Mouse (Mus musculus): ENCODE results near the gene Acbd6. TPM values are rescaled to one million over a fixed set of nuclear protein-coding genes. Genes with fewer than 3 reads are reported as not detected.
A peak's percentile ranks its signal among the peaks of the same experiment; 100 is the strongest.

Gene Acbd6
- total RNA-seq, 1 experiment = 49.8 TPM

DNA sequence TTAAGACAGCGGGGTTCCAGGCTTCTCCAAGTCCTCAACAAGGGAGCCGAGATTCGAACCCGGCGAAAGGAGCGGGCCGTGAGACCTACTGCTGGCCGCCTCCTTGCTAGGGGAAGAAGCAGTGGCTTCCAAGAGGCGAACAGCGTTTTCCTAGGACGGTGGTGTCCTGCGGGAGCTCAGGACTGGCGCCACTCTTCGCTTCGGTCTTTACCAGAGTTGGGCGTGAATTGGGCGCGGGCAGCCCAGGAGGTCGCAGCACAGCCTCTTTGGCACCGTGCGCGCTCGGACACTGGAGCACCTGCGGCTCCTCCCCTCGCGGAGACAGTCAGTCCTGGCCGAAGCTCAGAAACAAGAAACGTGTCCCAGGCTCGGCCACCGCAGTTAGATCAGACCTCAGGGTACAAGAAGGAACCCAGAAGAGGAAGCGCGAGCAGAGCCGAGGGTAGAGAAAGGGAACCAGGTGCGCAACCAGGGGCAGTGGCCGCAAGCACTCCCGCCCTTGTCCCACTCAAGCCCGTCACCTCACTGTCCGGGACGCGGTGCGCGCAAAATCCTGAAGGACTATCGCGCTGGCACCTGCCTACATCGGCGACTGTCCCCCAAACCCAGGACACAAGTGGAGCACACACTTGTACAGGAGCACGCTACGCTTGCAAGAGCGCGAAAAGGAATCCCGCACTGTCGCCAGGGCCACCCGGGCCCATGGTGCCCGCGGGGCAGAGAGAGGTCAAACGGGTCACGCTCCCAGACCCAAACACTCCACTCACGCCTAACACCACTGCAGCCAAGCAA is 179.3 kb downstream of the Acbd6 start:
- Histone ChIP-seq H3K4me1 (ENCODE audit: control insufficient read depth in 2 of 2, insufficient read depth in 2 of 2, low read length in 2 of 2, poor library complexity in 1 of 2) (peaks cover 0 to 4% of the 10 kb centered on the region in 2 experiments; a peak in 1 of 4 replicates), H3K27ac (ENCODE audit: insufficient read depth, low read depth, low read length, poor library complexity, severe bottlenecking) (no peak overlapping the region), H3K36me3 (ENCODE audit: control insufficient read depth, insufficient read depth, low read length, poor library complexity, severe bottlenecking) (no peaks in the 10 kb centered on the region), H3K9ac (ENCODE audit: insufficient read depth, low read depth, low read length, poor library complexity, severe bottlenecking) (no peak overlapping the region), H3K9me3 (ENCODE audit: control insufficient read depth, insufficient read depth, low read depth, low read length) (no peaks in the 10 kb centered on the region), H3K4me3 (ENCODE audit: insufficient read depth in 1 of 2, low read depth in 1 of 2, low read length in 2 of 2, poor library complexity in 1 of 2, severe bottlenecking in 1 of 2) (peak overlapping the region; percentile 5 to 20; a peak in 2 of 4 replicates)
- no peak for DNase-seq (ENCODE audit: low read depth, low spot score)
- TF ChIP-seq ZC3H11A (IDR thresholded peaks at IDR 0.05; ENCODE audit: borderline replicate concordance, low read depth, low read length) = no peak
- TF ChIP-seq HCFC1 (IDR thresholded peaks at IDR 0.05; ENCODE audit: borderline replicate concordance, insufficient read depth, low read length) = no peak
- TF ChIP-seq ZNF384 (IDR thresholded peaks at IDR 0.05; ENCODE audit: low read depth, low read length) = no peak
- no peak for TF ChIP-seq CHD2 (IDR thresholded peaks at IDR 0.05; ENCODE audit: low read depth, low read length)
- no peak for TF ChIP-seq MAFK (IDR thresholded peaks at IDR 0.05; ENCODE audit: insufficient read depth, low read depth, low read length)
- in situ Hi-C loops (cut with MboI; ENCODE audit: low sequenced_read_pairs in 2 of 2, unreplicated experiment in 2 of 2) = loop anchor here (25.0 kb wide), 2 partner anchors 500 to 650 kb away; partner anchors contain the start of genes Ier5 (in 2 of the 2) and BC034090 (in 1 of the 2)

DNA sequence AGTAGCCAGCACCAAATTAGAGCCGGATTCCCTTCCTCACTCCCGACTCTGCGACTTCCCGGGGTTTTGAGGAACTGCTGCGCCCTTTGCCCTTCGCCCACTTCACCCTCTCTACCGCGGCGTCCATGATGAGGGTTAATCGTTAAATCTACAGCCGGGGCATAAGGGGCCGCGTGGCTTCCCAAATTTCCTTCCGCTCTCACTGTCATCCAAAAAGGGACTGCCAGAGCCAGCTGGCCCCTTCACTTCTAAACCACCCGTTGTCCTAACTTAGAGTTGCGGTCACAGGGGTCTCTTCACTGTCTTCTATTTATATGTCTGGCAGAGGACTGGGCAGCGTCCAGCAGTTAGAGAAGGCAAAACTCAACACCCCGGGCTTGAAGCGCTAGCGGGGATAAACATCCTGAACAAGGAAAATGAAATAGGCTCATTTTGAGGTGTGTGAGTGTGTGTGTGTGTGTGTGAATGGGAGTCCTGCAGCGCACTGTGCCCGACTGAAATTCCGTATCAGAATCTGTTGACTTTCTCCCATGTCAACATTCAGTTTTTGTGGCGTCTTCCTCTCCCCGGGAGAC is 180.0 kb downstream of the Acbd6 start:
- peak overlapping the region in 1 of 2 experiments; percentile 5; a peak in 1 of 4 replicates for H3K4me3 ChIP-seq (ENCODE audit: insufficient read depth in 1 of 2, low read depth in 1 of 2, low read length in 2 of 2, poor library complexity in 1 of 2, severe bottlenecking in 1 of 2)
- peaks cover 0 to 4% of the 10 kb centered on the region in 2 experiments; a peak in 1 of 4 replicates for H3K4me1 ChIP-seq (ENCODE audit: control insufficient read depth in 2 of 2, insufficient read depth in 2 of 2, low read length in 2 of 2, poor library complexity in 1 of 2)
- TF ChIP-seq ZC3H11A (IDR thresholded peaks at IDR 0.05; ENCODE audit: borderline replicate concordance, low read depth, low read length) (no peak), HCFC1 (IDR thresholded peaks at IDR 0.05; ENCODE audit: borderline replicate concordance, insufficient read depth, low read length) (no peak), CHD2 (IDR thresholded peaks at IDR 0.05; ENCODE audit: low read depth, low read length) (no peak), MAFK (IDR thresholded peaks at IDR 0.05; ENCODE audit: insufficient read depth, low read depth, low read length) (no peak), ZNF384 (IDR thresholded peaks at IDR 0.05; ENCODE audit: low read depth, low read length) (no peak)
- no peaks in the 10 kb centered on the region for H3K36me3 ChIP-seq (ENCODE audit: control insufficient read depth, insufficient read depth, low read length, poor library complexity, severe bottlenecking)
- in situ Hi-C loops (cut with MboI; ENCODE audit: low sequenced_read_pairs in 2 of 2, unreplicated experiment in 2 of 2) = loop anchor here (25.0 kb wide), 2 partner anchors 501 to 651 kb away; partner anchors contain the start of genes Ier5 (in 2 of the 2) and BC034090 (in 1 of the 2)
- no peaks in the 10 kb centered on the region for H3K9me3 ChIP-seq (ENCODE audit: control insufficient read depth, insufficient read depth, low read depth, low read length)
- DNase-seq (ENCODE audit: low read depth, low spot score) = no peak
- H3K27ac ChIP-seq (ENCODE audit: insufficient read depth, low read depth, low read length, poor library complexity, severe bottlenecking) = no peak overlapping the region
- no peak overlapping the region for H3K9ac ChIP-seq (ENCODE audit: insufficient read depth, low read depth, low read length, poor library complexity, severe bottlenecking)

Other genes with a start within 250 kb of the Acbd6 start
- 12.3 and 13.5 TPM in 2 replicates for gene Xpr1, start 140.7 kb upstream of the Acbd6 start, total RNA-seq (2012; rRNA removed)
- gene Lhx4, start 193.6 kb downstream of the Acbd6 start, total RNA-seq (2012; rRNA removed) = 0.05 and 0.13 TPM in 2 replicates